ENCODE assay signal across 19 mouse cellular contexts in genomic region chr6:55278520-55278919, GRCm38 (mm10). TPM values are rescaled to one million over a fixed set of nuclear protein-coding genes. Genes with fewer than 3 reads are reported as not detected.
DNase-seq lines count a peak whose midpoint lies in the region; ATAC-seq and TF ChIP-seq lines count a peak whose summit lies in the region.
"Had no signal": no experiment of that assay in that cellular context is flagged by ENCODE, and none has a peak within 500 bp of the region (broad histone marks: within the 10 kb centered on the region; RNA-seq: fewer than 3 reads in every experiment).

No protein-coding gene starts in this region.

- H3K4me2 ChIP-seq in intestine, embryonic 16.5 days (ENCODE audit: low read depth, low read length) = no peak overlapping the region
- H3K4me2 ChIP-seq in intestine, postnatal 0 days (replicated peaks; ENCODE audit: low read depth) = no peak overlapping the region
- no peak overlapping the region for H3K4me2 ChIP-seq in limb, embryonic 15.5 days
- H3K4me2 ChIP-seq in liver, embryonic 15.5 days = no peak overlapping the region
- H3K4me2 ChIP-seq in heart, embryonic 12.5 days = no peak overlapping the region
- H3K4me2 ChIP-seq: forebrain, embryonic 13.5 days; hindbrain, embryonic 15.5 days; lung, embryonic 15.5 days; neural tube, embryonic 12.5 days had no signal

- H3K9me3 ChIP-seq in intestine, embryonic 16.5 days (ENCODE audit: control insufficient read depth, low read length) = 0 out of 2 replicates have a peak, but pooled peaks cover 4% of the 10 kb centered on the region
- no peaks in the 10 kb centered on the region for H3K9me3 ChIP-seq in intestine, postnatal 0 days (ENCODE audit: control insufficient read depth)
- no peaks in the 10 kb centered on the region for H3K9me3 ChIP-seq in limb, embryonic 15.5 days
- H3K9me3 ChIP-seq in limb, embryonic 10.5 days (replicated peaks) = no peaks in the 10 kb centered on the region; the same call in 1 of the 2 replicates
- H3K9me3 ChIP-seq in liver, embryonic 15.5 days (replicated peaks) = peaks cover 6% of the 10 kb centered on the region; the same call in 1 of the 2 replicates
- peaks cover 8% of the 10 kb centered on the region; the same call in 1 of the 2 replicates for H3K9me3 ChIP-seq in heart, embryonic 12.5 days (replicated peaks)
- H3K9me3 ChIP-seq: hindbrain, embryonic 15.5 days; lung, embryonic 15.5 days had no signal

- H3K9ac ChIP-seq in intestine, embryonic 16.5 days (ENCODE audit: low read depth, low read length) = no peak overlapping the region
- no peak overlapping the region for H3K9ac ChIP-seq in intestine, postnatal 0 days (ENCODE audit: low read depth, low read length)
- H3K9ac ChIP-seq in limb, embryonic 15.5 days = no peak overlapping the region
- H3K9ac ChIP-seq in liver, embryonic 15.5 days = no peak overlapping the region
- H3K9ac ChIP-seq in heart, embryonic 12.5 days = no peak overlapping the region
- H3K9ac ChIP-seq: forebrain, embryonic 13.5 days; hindbrain, embryonic 15.5 days; lung, embryonic 15.5 days; neural tube, embryonic 12.5 days had no signal

- H3K27ac ChIP-seq in intestine, embryonic 16.5 days (ENCODE audit: low read length) = no peak overlapping the region
- H3K27ac ChIP-seq in intestine, postnatal 0 days (ENCODE audit: low read depth, low read length) = no peak overlapping the region
- H3K27ac ChIP-seq in limb, embryonic 15.5 days = peak overlapping the region; percentile 83
- no peak overlapping the region for H3K27ac ChIP-seq in limb, embryonic 10.5 days
- no peak overlapping the region for H3K27ac ChIP-seq in liver, embryonic 15.5 days (replicated peaks)
- H3K27ac ChIP-seq in heart, embryonic 12.5 days (ENCODE audit: poor library complexity, severe bottlenecking) = no peak overlapping the region
- H3K27ac ChIP-seq: forebrain, embryonic 13.5 days; hindbrain, embryonic 15.5 days; layer of hippocampus, adult 2 months; lung, embryonic 15.5 days; neural tube, embryonic 12.5 days had no signal

- H3K27me3 ChIP-seq in intestine, embryonic 16.5 days (replicated peaks; ENCODE audit: control insufficient read depth, insufficient read depth, low read length) = no peaks in the 10 kb centered on the region
- no peaks in the 10 kb centered on the region for H3K27me3 ChIP-seq in intestine, postnatal 0 days (replicated peaks; ENCODE audit: control insufficient read depth, insufficient read depth, low read length)
- H3K27me3 ChIP-seq in limb, embryonic 15.5 days = no peaks in the 10 kb centered on the region
- no peaks in the 10 kb centered on the region for H3K27me3 ChIP-seq in limb, embryonic 10.5 days (ENCODE audit: low read depth, poor library complexity, severe bottlenecking)
- no peaks in the 10 kb centered on the region for H3K27me3 ChIP-seq in liver, embryonic 15.5 days
- no peaks in the 10 kb centered on the region; the same call in none of the 2 replicates for H3K27me3 ChIP-seq in heart, embryonic 12.5 days (replicated peaks)
- H3K27me3 ChIP-seq: forebrain, embryonic 13.5 days; hindbrain, embryonic 15.5 days; lung, embryonic 15.5 days; neural tube, embryonic 12.5 days had no signal

- ATAC-seq in intestine, embryonic 16.5 days = peak; percentile 22; the same call in 1 of the 2 replicates
- no peak for ATAC-seq in intestine, postnatal 0 days
- no peak for ATAC-seq in limb, embryonic 15.5 days (ENCODE audit: insufficient number of reproducible peaks, low FRiP score, low TSS enrichment, low read depth)
- ATAC-seq in liver, embryonic 15.5 days (ENCODE audit: insufficient read depth) = peak; percentile 37; the same call in 1 of the 2 replicates
- no peak for ATAC-seq in heart, embryonic 12.5 days (ENCODE audit: insufficient number of reproducible peaks, low FRiP score)
- ATAC-seq: forebrain, embryonic 13.5 days had no signal

- no peak overlapping the region for H3K4me3 ChIP-seq in intestine, embryonic 16.5 days (ENCODE audit: low read length)
- no peak overlapping the region for H3K4me3 ChIP-seq in intestine, postnatal 0 days (ENCODE audit: low read depth, low read length)
- H3K4me3 ChIP-seq in limb, embryonic 15.5 days = no peak overlapping the region
- H3K4me3 ChIP-seq in limb, embryonic 10.5 days = no peak overlapping the region
- no peak overlapping the region for H3K4me3 ChIP-seq in liver, embryonic 15.5 days (replicated peaks)
- H3K4me3 ChIP-seq in heart, embryonic 12.5 days = no peak overlapping the region
- H3K4me3 ChIP-seq: forebrain, embryonic 13.5 days; hindbrain, embryonic 15.5 days; layer of hippocampus, adult 2 months; lung, embryonic 15.5 days; neural tube, embryonic 12.5 days had no signal

- no peak for DNase-seq in limb, embryonic 10.5 days (ENCODE audit: low spot score)
- DNase-seq in kidney, postnatal 14 days = peak; percentile 61
- DNase-seq in lung, postnatal 4 days = no peak
- DNase-seq: adrenal gland, adult 8-10 months; cerebellum, adult 18-20 months; cerebellum, postnatal 25 days; lung, postnatal 36 days; midbrain, embryonic 14.5 days; thymus, postnatal 14 days had no signal

- no peaks in the 10 kb centered on the region for H3K36me3 ChIP-seq in intestine, embryonic 16.5 days (ENCODE audit: control insufficient read depth, insufficient read depth, low read length)
- no peaks in the 10 kb centered on the region; the same call in 1 of the 2 replicates for H3K36me3 ChIP-seq in intestine, postnatal 0 days (ENCODE audit: control insufficient read depth, insufficient read depth)
- H3K36me3 ChIP-seq in limb, embryonic 15.5 days = 0 out of 2 replicates have a peak, but pooled peaks cover 2% of the 10 kb centered on the region
- peaks cover 11% of the 10 kb centered on the region; the same call in 1 of the 2 replicates for H3K36me3 ChIP-seq in limb, embryonic 10.5 days
- no peaks in the 10 kb centered on the region for H3K36me3 ChIP-seq in liver, embryonic 15.5 days (replicated peaks)
- H3K36me3 ChIP-seq in heart, embryonic 12.5 days = 0 out of 2 replicates have a peak, but pooled peaks cover 3% of the 10 kb centered on the region
- H3K36me3 ChIP-seq: lung, embryonic 15.5 days; neural tube, embryonic 12.5 days had no signal

- no peak for TF ChIP-seq CTCF in intestine, postnatal 0 days (IDR thresholded peaks at IDR 0.05; ENCODE audit: low read depth)

- WGBS in intestine, embryonic 16.5 days = 59% methylated on average over 4 of the region's 4 CpGs
- 55% methylated on average over 4 of the region's 4 CpGs for WGBS in intestine, postnatal 0 days
- 77% methylated on average over 4 of the region's 4 CpGs for WGBS in limb, embryonic 15.5 days
- 71% methylated on average over 4 of the region's 4 CpGs for WGBS in limb, embryonic 10.5 days
- 52% methylated on average over 4 of the region's 4 CpGs for WGBS in liver, embryonic 15.5 days (ENCODE audit: insufficient replicate concordance)
- WGBS in heart, embryonic 12.5 days = 78% methylated on average over 4 of the region's 4 CpGs

- H3K4me1 ChIP-seq in intestine, embryonic 16.5 days (ENCODE audit: control insufficient read depth, insufficient read depth, low read length) = peaks cover 9% of the 10 kb centered on the region; the same call in 1 of the 2 replicates
- H3K4me1 ChIP-seq in intestine, postnatal 0 days (replicated peaks; ENCODE audit: control insufficient read depth, insufficient read depth, low read length) = peaks cover 6% of the 10 kb centered on the region
- peaks cover 52% of the 10 kb centered on the region for H3K4me1 ChIP-seq in limb, embryonic 15.5 days
- H3K4me1 ChIP-seq in limb, embryonic 10.5 days = peaks cover 14% of the 10 kb centered on the region
- peaks cover 58% of the 10 kb centered on the region for H3K4me1 ChIP-seq in liver, embryonic 15.5 days (replicated peaks)
- peaks cover 51% of the 10 kb centered on the region for H3K4me1 ChIP-seq in heart, embryonic 12.5 days (replicated peaks)
- H3K4me1 ChIP-seq: forebrain, embryonic 13.5 days; neural tube, embryonic 12.5 days had no signal

RNA-seq across cellular contexts. Expression of gene Aqp1, which starts 57.7 kb away (rescaled TPM):
- polyA plus RNA-seq in intestine, embryonic 16.5 days (2015; fragmentation: Nextera tagmentation; extraction: Ambion mirVana) = 21.8 and 23.2 TPM in 2 replicates
- 19.0 and 20.4 TPM in 2 replicates for polyA plus RNA-seq in intestine, postnatal 0 days (2015; fragmentation: Nextera tagmentation; extraction: Ambion mirVana)
- polyA plus RNA-seq in limb, embryonic 15.5 days (2015; fragmentation: Nextera tagmentation; extraction: Ambion mirVana) = 119 and 122 TPM in 2 replicates
- 0.94 and 1.1 TPM in 2 replicates for polyA plus RNA-seq in limb, embryonic 10.5 days (2016; fragmentation: Nextera tagmentation; extraction: Ambion mirVana)
- 75.8 and 85.1 TPM in 2 replicates for polyA plus RNA-seq in liver, embryonic 15.5 days (2015; fragmentation: Nextera tagmentation; extraction: Ambion mirVana)
- polyA plus RNA-seq in heart, embryonic 12.5 days (2016; fragmentation: Nextera tagmentation; extraction: Ambion mirVana) = 23.0 and 23.5 TPM in 2 replicates

Comparison
In these comparisons a context has a peak if more than half of its experiments do, and no peak if none do; other contexts are left out.
1. ATAC-seq: peak in intestine, embryonic 16.5 days (single experiment) and liver, embryonic 15.5 days (single experiment); none in intestine, postnatal 0 days (single experiment), limb, embryonic 15.5 days (single experiment) and heart, embryonic 12.5 days (single experiment).